Mouse (Mus musculus): Measurements from ENCODE around the gene Clk1. TPM values are rescaled to one million over a fixed set of nuclear protein-coding genes. Genes with fewer than 3 reads are reported as not detected.
"Not testable (repeated sequence)": the region's sequence is repeated elsewhere in the genome, so short reads cannot be mapped to it uniquely, and the experiment has no call there.

Gene Clk1
- polyA plus RNA-seq, 1 experiment from 2014 or later = 166 TPM

DNA sequence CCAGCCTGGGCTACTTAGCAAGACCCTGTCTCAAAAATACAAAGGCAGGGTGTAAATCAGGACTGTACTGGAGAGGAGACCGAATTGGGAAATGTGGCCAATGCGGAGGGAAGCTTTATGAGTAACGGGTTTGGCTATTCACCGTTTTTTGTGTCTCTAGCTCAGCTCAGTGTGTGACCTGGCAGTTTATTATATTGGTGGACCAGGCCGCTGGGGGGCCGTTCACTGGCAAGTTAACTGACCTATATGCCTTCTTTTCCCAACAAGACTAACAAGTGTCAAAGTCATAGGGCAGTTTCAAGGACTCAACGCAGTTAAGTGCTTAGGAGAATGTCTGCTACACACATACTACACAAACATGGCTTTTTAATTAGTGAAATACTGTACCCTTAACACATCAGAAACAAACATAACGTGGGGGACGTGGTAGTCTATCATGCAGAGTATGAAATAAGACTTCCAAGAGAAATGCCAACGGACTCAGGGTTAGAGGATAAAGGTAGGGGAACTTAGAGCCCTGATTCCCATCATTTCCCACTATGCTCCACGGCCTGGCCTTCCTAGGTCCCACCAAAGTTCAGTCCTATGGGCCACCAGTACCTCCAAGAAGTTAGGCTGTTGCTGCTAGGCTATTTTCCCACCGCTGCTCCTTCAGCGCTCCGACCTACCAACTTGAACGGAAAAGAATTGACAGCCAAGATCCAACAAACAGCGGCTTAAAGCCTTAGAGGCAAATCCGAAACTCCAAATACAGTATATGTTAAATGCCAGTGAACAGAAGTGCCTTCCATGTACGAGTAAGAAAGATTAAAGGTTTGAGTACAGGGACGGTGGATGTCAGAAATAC is 32.2 kb downstream of the Clk1 start:
- Histone ChIP-seq H3K9ac (ENCODE audit: low read length) (peak overlapping the region; percentile 97), H3K36me3 (ENCODE audit: control insufficient read depth, insufficient read depth, low read length) (peaks cover 5% of the 10 kb centered on the region; the same call in 1 of the 2 replicates), H3K27me3 (ENCODE audit: control insufficient read depth, insufficient read depth, low read length) (no peaks in the 10 kb centered on the region), H3K4me3 (ENCODE audit: low read depth, low read length) (peak overlapping the region; percentile 90), H3K9me3 (ENCODE audit: control insufficient read depth, low read length) (no peaks in the 10 kb centered on the region), H3K4me2 (ENCODE audit: low read depth, severe bottlenecking) (peak overlapping the region; percentile 84), H3K4me1 (ENCODE audit: control insufficient read depth, insufficient read depth, low read length) (peaks cover 7% of the 10 kb centered on the region; the same call in 1 of the 2 replicates), H3K27ac (replicated peaks; ENCODE audit: low read depth, low read length) (no peak overlapping the region)
- DNase-seq (ENCODE audit: low spot score) (peak; percentile 34), ATAC-seq (ENCODE audit: insufficient number of reproducible peaks, low FRiP score, low TSS enrichment, low read depth) (no peak)
- WGBS = 46% methylated on average over 19 of the region's 19 CpGs

DNA sequence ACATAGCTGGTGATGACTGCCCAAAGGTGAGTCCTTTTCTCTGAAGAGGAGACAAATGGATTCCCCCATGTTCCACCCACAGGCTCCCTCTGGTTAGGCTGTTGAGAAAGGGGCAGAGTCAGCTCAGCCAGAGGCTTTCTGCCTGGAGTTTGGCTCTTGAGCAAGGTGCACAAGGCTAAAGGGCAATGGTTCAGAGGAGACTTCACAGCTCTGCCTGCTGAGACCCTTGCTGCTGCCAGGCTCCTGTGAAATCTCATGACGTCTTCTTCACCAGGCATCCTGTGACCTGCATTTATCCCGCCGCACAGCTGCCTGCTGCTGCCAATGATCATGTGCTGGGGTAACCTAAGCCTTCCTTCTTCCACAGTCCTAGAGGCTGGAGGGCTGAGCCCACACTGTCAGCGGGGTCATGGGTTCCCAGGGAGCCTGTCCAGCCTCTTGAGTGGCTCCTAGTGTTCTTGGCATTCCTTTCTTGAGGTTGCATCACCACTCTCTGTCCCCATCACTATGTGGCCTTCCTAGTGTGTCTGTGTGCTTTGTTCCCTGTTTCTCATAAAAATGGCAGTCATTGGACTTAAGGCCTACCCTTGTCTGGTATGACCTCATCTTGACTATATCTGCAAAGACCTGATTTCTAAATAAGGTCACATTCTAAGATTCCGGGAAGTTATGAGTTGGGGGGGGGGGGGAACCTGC is 41.1 kb downstream of the Clk1 start:
- DNase-seq (ENCODE audit: low spot score) (no peak), ATAC-seq (ENCODE audit: insufficient number of reproducible peaks, low FRiP score, low TSS enrichment, low read depth) (no peak)
- no peak overlapping the region for H3K27ac ChIP-seq (replicated peaks; ENCODE audit: low read depth, low read length)
- no peaks in the 10 kb centered on the region for H3K27me3 ChIP-seq (ENCODE audit: control insufficient read depth, insufficient read depth, low read length)
- H3K4me2 ChIP-seq (ENCODE audit: low read depth, severe bottlenecking) = no peak overlapping the region
- no peaks in the 10 kb centered on the region for H3K4me1 ChIP-seq (ENCODE audit: control insufficient read depth, insufficient read depth, low read length)
- WGBS = 70% methylated on average over 5 of the region's 5 CpGs
- H3K4me3 ChIP-seq (ENCODE audit: low read depth, low read length) = no peak overlapping the region
- H3K9me3 ChIP-seq (ENCODE audit: control insufficient read depth, low read length) = no peaks in the 10 kb centered on the region
- no peak overlapping the region for H3K9ac ChIP-seq (ENCODE audit: low read length)
- no peaks in the 10 kb centered on the region for H3K36me3 ChIP-seq (ENCODE audit: control insufficient read depth, insufficient read depth, low read length)

GRCm38 (mm10) chr1:58375574-58376147 is 48.2 kb downstream of the Clk1 start:
- H3K9me3 ChIP-seq (ENCODE audit: control insufficient read depth, low read length) = no peaks in the 10 kb centered on the region
- no peaks in the 10 kb centered on the region for H3K4me1 ChIP-seq (ENCODE audit: control insufficient read depth, insufficient read depth, low read length)
- H3K36me3 ChIP-seq (ENCODE audit: control insufficient read depth, insufficient read depth, low read length) = no peaks in the 10 kb centered on the region
- DNase-seq (ENCODE audit: low spot score) = no peak
- H3K27me3 ChIP-seq (ENCODE audit: control insufficient read depth, insufficient read depth, low read length) = no peaks in the 10 kb centered on the region
- no peak overlapping the region for H3K27ac ChIP-seq (replicated peaks; ENCODE audit: low read depth, low read length)
- no peak overlapping the region for H3K4me2 ChIP-seq (ENCODE audit: low read depth, severe bottlenecking)
- no peak overlapping the region for H3K9ac ChIP-seq (ENCODE audit: low read length)
- ATAC-seq (ENCODE audit: insufficient number of reproducible peaks, low FRiP score, low TSS enrichment, low read depth) = no peak
- no peak overlapping the region for H3K4me3 ChIP-seq (ENCODE audit: low read depth, low read length)
- WGBS = 80% methylated on average over 3 of the region's 3 CpGs

GRCm38 (mm10) chr1:58374266-58374665 is 49.6 kb downstream of the Clk1 start:
- H3K27ac ChIP-seq (replicated peaks; ENCODE audit: low read depth, low read length); H3K4me2 ChIP-seq (ENCODE audit: low read depth, severe bottlenecking); H3K4me3 ChIP-seq (ENCODE audit: low read depth, low read length); H3K27me3 ChIP-seq (ENCODE audit: control insufficient read depth, insufficient read depth, low read length); H3K9ac ChIP-seq (ENCODE audit: low read length); DNase-seq (ENCODE audit: low spot score); H3K4me1 ChIP-seq (ENCODE audit: control insufficient read depth, insufficient read depth, low read length); ATAC-seq (ENCODE audit: insufficient number of reproducible peaks, low FRiP score, low TSS enrichment, low read depth); H3K9me3 ChIP-seq (ENCODE audit: control insufficient read depth, low read length); H3K36me3 ChIP-seq (ENCODE audit: control insufficient read depth, insufficient read depth, low read length): not testable (repeated sequence)
- WGBS = 85% methylated on average over 2 of the region's 2 CpGs

- Histone ChIP-seq H3K9ac (ENCODE audit: low read length) (no peak overlapping the region), H3K36me3 (ENCODE audit: control insufficient read depth, insufficient read depth, low read length) (no peaks in the 10 kb centered on the region), H3K4me2 (ENCODE audit: low read depth, severe bottlenecking) (no peak overlapping the region), H3K4me1 (ENCODE audit: control insufficient read depth, insufficient read depth, low read length) (no peaks in the 10 kb centered on the region), H3K4me3 (ENCODE audit: low read depth, low read length) (no peak overlapping the region), H3K27ac (replicated peaks; ENCODE audit: low read depth, low read length) (no peak overlapping the region), H3K27me3 (ENCODE audit: control insufficient read depth, insufficient read depth, low read length) (no peaks in the 10 kb centered on the region), H3K9me3 (ENCODE audit: control insufficient read depth, low read length) (no peaks in the 10 kb centered on the region)
- DNase-seq (ENCODE audit: low spot score) (no peak), ATAC-seq (ENCODE audit: insufficient number of reproducible peaks, low FRiP score, low TSS enrichment, low read depth) (no peak)
- 70% methylated on average over 2 of the region's 2 CpGs for WGBS
Observed at GRCm38 (mm10) chr1:58369716-58370115, 54.1 kb downstream of the Clk1 start.

- H3K4me2 ChIP-seq (ENCODE audit: low read depth, severe bottlenecking) = no peak overlapping the region
- H3K27ac ChIP-seq (replicated peaks; ENCODE audit: low read depth, low read length) = no peak overlapping the region
- H3K4me1 ChIP-seq (ENCODE audit: control insufficient read depth, insufficient read depth, low read length) = no peaks in the 10 kb centered on the region
- 88% methylated on average over 12 of the region's 12 CpGs for WGBS
- no peak overlapping the region for H3K9ac ChIP-seq (ENCODE audit: low read length)
- H3K27me3 ChIP-seq (ENCODE audit: control insufficient read depth, insufficient read depth, low read length) = no peaks in the 10 kb centered on the region
- DNase-seq (ENCODE audit: low spot score) = no peak
- no peak overlapping the region for H3K4me3 ChIP-seq (ENCODE audit: low read depth, low read length)
- no peaks in the 10 kb centered on the region for H3K9me3 ChIP-seq (ENCODE audit: control insufficient read depth, low read length)
- ATAC-seq (ENCODE audit: insufficient number of reproducible peaks, low FRiP score, low TSS enrichment, low read depth) = no peak
- no peaks in the 10 kb centered on the region for H3K36me3 ChIP-seq (ENCODE audit: control insufficient read depth, insufficient read depth, low read length)
Observed at GRCm38 (mm10) chr1:58366737-58367471, 57.0 kb downstream of the Clk1 start.

DNA sequence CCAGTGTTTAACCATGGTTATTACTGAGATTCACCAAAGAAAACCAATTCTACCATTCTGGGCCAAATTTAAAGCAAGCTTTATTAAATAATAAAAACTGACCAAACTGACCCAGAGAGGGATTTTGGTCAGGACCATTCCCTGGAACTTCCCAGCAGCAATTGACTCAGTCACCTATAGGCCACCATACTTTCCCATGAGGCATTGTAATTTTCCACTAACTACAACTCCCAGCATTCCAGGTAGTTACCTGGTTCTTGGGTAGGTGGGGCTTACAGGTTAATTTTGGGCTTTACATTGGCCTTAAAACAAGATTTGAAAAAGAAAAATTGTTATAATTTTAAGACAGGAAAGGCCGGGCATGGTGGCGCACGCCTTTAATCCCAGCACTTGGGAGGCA is 58.0 kb downstream of the Clk1 start:
- no peaks in the 10 kb centered on the region for H3K36me3 ChIP-seq (ENCODE audit: control insufficient read depth, insufficient read depth, low read length)
- no peak for ATAC-seq (ENCODE audit: insufficient number of reproducible peaks, low FRiP score, low TSS enrichment, low read depth)
- no peak overlapping the region for H3K27ac ChIP-seq (replicated peaks; ENCODE audit: low read depth, low read length)
- no peak overlapping the region for H3K9ac ChIP-seq (ENCODE audit: low read length)
- H3K4me3 ChIP-seq (ENCODE audit: low read depth, low read length) = no peak overlapping the region
- no peak overlapping the region for H3K4me2 ChIP-seq (ENCODE audit: low read depth, severe bottlenecking)
- H3K27me3 ChIP-seq (ENCODE audit: control insufficient read depth, insufficient read depth, low read length) = no peaks in the 10 kb centered on the region
- no peaks in the 10 kb centered on the region for H3K9me3 ChIP-seq (ENCODE audit: control insufficient read depth, low read length)
- DNase-seq (ENCODE audit: low spot score) = no peak
- H3K4me1 ChIP-seq (ENCODE audit: control insufficient read depth, insufficient read depth, low read length) = no peaks in the 10 kb centered on the region
- WGBS = 99% methylated on average over 3 of the region's 3 CpGs

DNA sequence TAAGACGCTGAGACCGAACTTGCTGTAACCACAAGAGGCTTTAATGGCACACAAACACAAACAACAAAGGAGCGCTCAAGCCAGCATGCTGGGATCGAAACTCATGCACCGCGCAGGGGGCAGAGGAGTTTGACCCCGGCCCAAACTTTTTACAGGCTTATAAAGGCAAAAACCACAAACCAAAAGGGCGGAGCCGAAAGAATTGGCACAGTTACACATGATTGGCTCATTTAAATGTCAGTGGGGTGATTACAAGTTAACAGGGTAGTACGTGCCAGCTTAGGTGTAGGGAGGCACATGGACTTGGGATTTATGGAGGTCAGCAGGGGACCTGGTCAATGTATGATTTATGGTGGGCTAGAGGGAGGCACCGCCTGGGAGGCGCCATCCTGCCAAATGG is 59.3 kb downstream of the Clk1 start:
- Histone ChIP-seq H3K27me3 (ENCODE audit: control insufficient read depth, insufficient read depth, low read length) (no peaks in the 10 kb centered on the region), H3K4me2 (ENCODE audit: low read depth, severe bottlenecking) (no peak overlapping the region), H3K36me3 (ENCODE audit: control insufficient read depth, insufficient read depth, low read length) (no peaks in the 10 kb centered on the region), H3K4me1 (ENCODE audit: control insufficient read depth, insufficient read depth, low read length) (no peaks in the 10 kb centered on the region), H3K27ac (replicated peaks; ENCODE audit: low read depth, low read length) (no peak overlapping the region), H3K9me3 (ENCODE audit: control insufficient read depth, low read length) (no peaks in the 10 kb centered on the region), H3K4me3 (ENCODE audit: low read depth, low read length) (no peak overlapping the region), H3K9ac (ENCODE audit: low read length) (no peak overlapping the region)
- no peak for ATAC-seq (ENCODE audit: insufficient number of reproducible peaks, low FRiP score, low TSS enrichment, low read depth)
- DNase-seq (ENCODE audit: low spot score) = no peak
- 78% methylated on average over 12 of the region's 12 CpGs for WGBS

Data from limb, embryonic 11.5 days (tissue).